14 mouse cellular contexts compared by ENCODE assay signal in genomic region chr6:120790717-120791116, GRCm38 (mm10). TPM values are rescaled to one million over a fixed set of nuclear protein-coding genes. Genes with fewer than 3 reads are reported as not detected.
"Had no signal": no experiment of that assay in that cellular context is flagged by ENCODE, and none has a peak within 500 bp of the region (broad histone marks: within the 10 kb centered on the region; RNA-seq: fewer than 3 reads in every experiment).

No protein-coding gene starts in this region.

- H3K27ac ChIP-seq: limb, embryonic 13.5 days; liver, embryonic 14.5 days; macrophage; midbrain, embryonic 15.5 days had no signal

- H3K4me3 ChIP-seq: limb, embryonic 13.5 days; megakaryocyte, embryonic 14.5 days; midbrain, embryonic 15.5 days had no signal

- H3K9me3 ChIP-seq: limb, embryonic 13.5 days; megakaryocyte, embryonic 14.5 days; midbrain, embryonic 15.5 days had no signal

- ATAC-seq: midbrain, embryonic 15.5 days had no signal

- H3K4me2 ChIP-seq: limb, embryonic 13.5 days; lung, embryonic 14.5 days; midbrain, embryonic 11.5 days; midbrain, embryonic 15.5 days had no signal

- H3K9ac ChIP-seq: limb, embryonic 13.5 days; liver, embryonic 14.5 days; lung, embryonic 14.5 days; midbrain, embryonic 15.5 days had no signal

- H3K27me3 ChIP-seq: limb, embryonic 13.5 days; megakaryocyte, embryonic 14.5 days; midbrain, embryonic 15.5 days had no signal

- H3K4me1 ChIP-seq: limb, embryonic 13.5 days; midbrain, embryonic 15.5 days had no signal

- DNase-seq: kidney, adult 8-10 months; layer of hippocampus, adult 9-11 months; lung, embryonic 14.5 days; lung, postnatal 14 days; right cerebral cortex, postnatal 14 days; thymus, postnatal 36 days had no signal

RNA-seq across cellular contexts. Expression of gene Slc25a18, which starts 17.3 kb away (rescaled TPM):
- polyA plus RNA-seq: intestine, embryonic 16.5 days; thymus, postnatal 0 days had no signal
